Mouse (Mus musculus): ENCODE measurements at regions not wholly inside any gene's neighbourhood (a gene's known extent, or its start where the extent isn't known, plus 50 kb on each side); places are given as distances from the start of the nearest gene placed in this dataset.

GRCm38 (mm10) chr8:86359518-86359917 lies 221.0 kb downstream of the Abcc12 start:
- Histone ChIP-seq H3K27ac (replicated peaks) (no peak overlapping the region), H3K9me3 (no peaks in the 10 kb centered on the region), H3K9ac (no peak overlapping the region), H3K27me3 (replicated peaks) (no peaks in the 10 kb centered on the region), H3K36me3 (no peaks in the 10 kb centered on the region), H3K4me2 (no peak overlapping the region), H3K4me3 (no peak overlapping the region), H3K4me1 (peaks cover 9% of the 10 kb centered on the region)
- no peak for ATAC-seq (ENCODE audit: extremely low read depth, insufficient number of reproducible peaks, low FRiP score, low TSS enrichment)
- 55% methylated on average over 3 of the region's 3 CpGs for WGBS

- ATAC-seq (ENCODE audit: extremely low read depth, insufficient number of reproducible peaks, low FRiP score, low TSS enrichment): no peak
Measured at GRCm38 (mm10) chr8:86353816-86354215, 226.7 kb downstream of the Abcc12 start.

GRCm38 (mm10) chr8:86351545-86352190 lies 228.8 kb downstream of the Abcc12 start:
- WGBS: 75% methylated on average over 7 of the region's 7 CpGs
- no peak overlapping the region for H3K4me3 ChIP-seq
- no peak overlapping the region for H3K27ac ChIP-seq (replicated peaks)
- no peak overlapping the region for H3K4me2 ChIP-seq
- H3K4me1 ChIP-seq: no peaks in the 10 kb centered on the region
- H3K9me3 ChIP-seq: peaks cover 14% of the 10 kb centered on the region
- ATAC-seq (ENCODE audit: extremely low read depth, insufficient number of reproducible peaks, low FRiP score, low TSS enrichment): no peak
- no peaks in the 10 kb centered on the region for H3K27me3 ChIP-seq (replicated peaks)
- H3K9ac ChIP-seq: no peak overlapping the region
- no peaks in the 10 kb centered on the region for H3K36me3 ChIP-seq

More at GRCm38 (mm10) chr8:86353816-86354215, 226.7 kb downstream of the Abcc12 start:
- no peaks in the 10 kb centered on the region for H3K4me1 ChIP-seq
- no peak overlapping the region for H3K4me2 ChIP-seq
- H3K27me3 ChIP-seq (replicated peaks): no peaks in the 10 kb centered on the region
- H3K27ac ChIP-seq (replicated peaks): no peak overlapping the region
- H3K9me3 ChIP-seq: no peaks in the 10 kb centered on the region
- H3K9ac ChIP-seq: no peak overlapping the region
- no peaks in the 10 kb centered on the region for H3K36me3 ChIP-seq
- 67% methylated on average over 3 of the region's 3 CpGs for WGBS
- no peak overlapping the region for H3K4me3 ChIP-seq

GRCm38 (mm10) chr8:86350128-86350527 lies 230.4 kb downstream of the Abcc12 start:
- H3K27me3 ChIP-seq (replicated peaks): no peaks in the 10 kb centered on the region
- no peak overlapping the region for H3K4me2 ChIP-seq
- no peak overlapping the region for H3K4me3 ChIP-seq
- 72% methylated on average over 2 of the region's 2 CpGs for WGBS
- H3K9ac ChIP-seq: no peak overlapping the region
- H3K9me3 ChIP-seq: peaks cover 14% of the 10 kb centered on the region
- no peak overlapping the region for H3K27ac ChIP-seq (replicated peaks)
- no peak for ATAC-seq (ENCODE audit: extremely low read depth, insufficient number of reproducible peaks, low FRiP score, low TSS enrichment)
- H3K36me3 ChIP-seq: no peaks in the 10 kb centered on the region
- H3K4me1 ChIP-seq: no peaks in the 10 kb centered on the region

GRCm38 (mm10) chr8:86342016-86342684 lies 238.3 kb downstream of the Abcc12 start:
- no peak overlapping the region for H3K27ac ChIP-seq (replicated peaks)

GRCm38 (mm10) chr8:86338574-86339264 lies 241.8 kb downstream of the Abcc12 start:
- H3K27me3 ChIP-seq (replicated peaks): no peaks in the 10 kb centered on the region
- 81% methylated on average over 18 of the region's 18 CpGs for WGBS
- ATAC-seq (ENCODE audit: extremely low read depth, insufficient number of reproducible peaks, low FRiP score, low TSS enrichment): no peak

More at GRCm38 (mm10) chr8:86342016-86342684, 238.3 kb downstream of the Abcc12 start:
- WGBS: 63% methylated on average over 8 of the region's 8 CpGs
- H3K27me3 ChIP-seq (replicated peaks): no peaks in the 10 kb centered on the region
- H3K9me3 ChIP-seq: 0 out of 2 replicates have a peak, but pooled peaks cover under 1% of the 10 kb centered on the region
- H3K4me3 ChIP-seq: no peak overlapping the region
- H3K4me2 ChIP-seq: no peak overlapping the region
- no peak overlapping the region for H3K9ac ChIP-seq
- no peak for ATAC-seq (ENCODE audit: extremely low read depth, insufficient number of reproducible peaks, low FRiP score, low TSS enrichment)
- H3K4me1 ChIP-seq: no peaks in the 10 kb centered on the region
- H3K36me3 ChIP-seq: no peaks in the 10 kb centered on the region

GRCm38 (mm10) chr8:86331383-86331782 lies 249.1 kb downstream of the Abcc12 start:
- Histone ChIP-seq H3K9me3 (no peaks in the 10 kb centered on the region), H3K4me1 (peaks cover 10% of the 10 kb centered on the region), H3K4me3 (no peak overlapping the region), H3K9ac (no peak overlapping the region), H3K4me2 (no peak overlapping the region), H3K36me3 (no peaks in the 10 kb centered on the region), H3K27me3 (replicated peaks) (no peaks in the 10 kb centered on the region), H3K27ac (replicated peaks) (no peak overlapping the region)
- WGBS: 72% methylated on average over 6 of the region's 6 CpGs
- no peak for ATAC-seq (ENCODE audit: extremely low read depth, insufficient number of reproducible peaks, low FRiP score, low TSS enrichment)

More at GRCm38 (mm10) chr8:86338574-86339264, 241.8 kb downstream of the Abcc12 start:
- Histone ChIP-seq H3K4me2 (no peak overlapping the region), H3K36me3 (no peaks in the 10 kb centered on the region), H3K27ac (replicated peaks) (no peak overlapping the region), H3K9me3 (no peaks in the 10 kb centered on the region), H3K4me1 (0 out of 2 replicates have a peak, but pooled peaks cover 5% of the 10 kb centered on the region), H3K9ac (no peak overlapping the region), H3K4me3 (no peak overlapping the region)

GRCm38 (mm10) chr8:86328626-86329025 lies 251.9 kb downstream of the Abcc12 start:
- 55% methylated on average over 7 of the region's 7 CpGs for WGBS
- Histone ChIP-seq H3K9ac (no peak overlapping the region), H3K4me3 (no peak overlapping the region), H3K4me1 (peaks cover 5% of the 10 kb centered on the region), H3K9me3 (no peaks in the 10 kb centered on the region), H3K36me3 (no peaks in the 10 kb centered on the region), H3K4me2 (no peak overlapping the region), H3K27ac (replicated peaks) (no peak overlapping the region), H3K27me3 (replicated peaks) (no peaks in the 10 kb centered on the region)
- ATAC-seq (ENCODE audit: extremely low read depth, insufficient number of reproducible peaks, low FRiP score, low TSS enrichment): no peak

- Histone ChIP-seq H3K9me3 (no peaks in the 10 kb centered on the region), H3K9ac (no peak overlapping the region), H3K4me2 (no peak overlapping the region), H3K4me1 (peaks cover 5% of the 10 kb centered on the region), H3K4me3 (no peak overlapping the region), H3K36me3 (no peaks in the 10 kb centered on the region), H3K27ac (replicated peaks) (no peak overlapping the region), H3K27me3 (replicated peaks) (no peaks in the 10 kb centered on the region)
- ATAC-seq (ENCODE audit: extremely low read depth, insufficient number of reproducible peaks, low FRiP score, low TSS enrichment): no peak
- WGBS: 64% methylated on average over 3 of the region's 3 CpGs
Measured at GRCm38 (mm10) chr8:86327982-86328381, 252.5 kb downstream of the Abcc12 start.

GRCm38 (mm10) chr8:86325040-86325439 lies 255.4 kb downstream of the Abcc12 start:
- H3K4me2 ChIP-seq: no peak overlapping the region
- no peak overlapping the region for H3K4me3 ChIP-seq
- H3K4me1 ChIP-seq: no peaks in the 10 kb centered on the region
- no peaks in the 10 kb centered on the region for H3K27me3 ChIP-seq (replicated peaks)
- no peak for ATAC-seq (ENCODE audit: extremely low read depth, insufficient number of reproducible peaks, low FRiP score, low TSS enrichment)
- no peak overlapping the region for H3K27ac ChIP-seq (replicated peaks)
- no peaks in the 10 kb centered on the region for H3K9me3 ChIP-seq
- no peaks in the 10 kb centered on the region for H3K36me3 ChIP-seq
- H3K9ac ChIP-seq: no peak overlapping the region
- WGBS: 59% methylated on average over 7 of the region's 7 CpGs

GRCm38 (mm10) chr8:86324542-86324941 lies 255.9 kb downstream of the Abcc12 start:
- H3K9ac ChIP-seq: no peak overlapping the region
- H3K4me3 ChIP-seq: no peak overlapping the region
- no peak overlapping the region for H3K27ac ChIP-seq (replicated peaks)
- 70% methylated on average over 4 of the region's 4 CpGs for WGBS
- no peaks in the 10 kb centered on the region for H3K27me3 ChIP-seq (replicated peaks)
- no peaks in the 10 kb centered on the region for H3K36me3 ChIP-seq
- H3K9me3 ChIP-seq: no peaks in the 10 kb centered on the region
- no peak overlapping the region for H3K4me2 ChIP-seq
- H3K4me1 ChIP-seq: no peaks in the 10 kb centered on the region
- no peak for ATAC-seq (ENCODE audit: extremely low read depth, insufficient number of reproducible peaks, low FRiP score, low TSS enrichment)
